Mouse (Mus musculus) kidney, postnatal 0 days (tissue): ENCODE data around the gene Slc29a3. TPM values are rescaled to one million over a fixed set of nuclear protein-coding genes. Genes with fewer than 3 reads are reported as not detected.

Source experiments
- ATAC-seq: fragments of 200-750 bp; cut with Nextera tagmentation; replicated peaks from 2 replicates; pipeline ENCODE4 v1.8.0; 2017; ENCODE audit warnings: low read depth, moderate number of reproducible peaks, moderate TSS enrichment, moderate library complexity; ENCODE audit not compliant: low FRiP score
- DNase-seq: peaks from one replicate; pipeline ENCODE4 v3.0.0-alpha.2; 2016; ENCODE audit warnings: low spot score
- H3K27ac ChIP-seq: fragments of 300-500 bp; sonication (generic); 2 replicates; pipeline ENCODE4 v1.5.1; 2014; ENCODE audit warnings: mild to moderate bottlenecking
- H3K27me3 ChIP-seq: fragments of 300-500 bp; sonication (generic); 2 replicates; pipeline ENCODE4 v1.6.1; 2014; ENCODE audit warnings: low read length, mixed read lengths; ENCODE audit not compliant: insufficient read depth
- H3K36me3 ChIP-seq: fragments of 300-500 bp; sonication (generic); 2 replicates; pipeline ENCODE4 v1.6.1; 2014; ENCODE audit warnings: low read length, mixed read lengths; ENCODE audit not compliant: insufficient read depth
- H3K4me1 ChIP-seq: fragments of 300-500 bp; sonication (generic); replicated peaks from 2 replicates; pipeline ENCODE4 v1.6.1; 2014; ENCODE audit warnings: antibody characterized with exemption, low read length, mixed read lengths; ENCODE audit not compliant: insufficient read depth
- H3K4me2 ChIP-seq: fragments of 300-500 bp; sonication (generic); 2 replicates; pipeline ENCODE4 v1.6.1; 2014; ENCODE audit warnings: mild to moderate bottlenecking, low read length, moderate library complexity, mixed read lengths
- H3K4me3 ChIP-seq: fragments of 300-500 bp; sonication (generic); replicated peaks from 2 replicates; pipeline ENCODE4 v1.5.1; 2014; ENCODE audit warnings: low read depth, low read length
- H3K9ac ChIP-seq: fragments of 300-500 bp; sonication (generic); 2 replicates; pipeline ENCODE4 v1.6.1; 2014; ENCODE audit warnings: low read depth, low read length
- H3K9me3 ChIP-seq: fragments of 300-500 bp; sonication (generic); replicated peaks from 2 replicates; pipeline ENCODE4 v1.6.1; 2016; ENCODE audit warnings: low read length, inconsistent platforms, mixed read lengths
- CTCF ChIP-seq: IDR thresholded peaks from 2 replicates; pipeline ENCODE4 v1.5.1; 2016; ENCODE audit warnings: antibody characterized with exemption, low read depth, mild to moderate bottlenecking, moderate library complexity
- WGBS: fragments of 180-500 bp; shearing (Covaris S2); extraction: QIAGEN DNeasy Blood & Tissue Kit; methylation state at CpG from one replicate; pipeline ENCODE4 v1.1.7; 2014; 5-methylcytosine and 5-hydroxymethylcytosine counted together
- polyA plus RNA-seq: library from polyadenylated mRNA; unstranded; fragments of >200 nt; fragmentation: Nextera tagmentation; extraction: Ambion mirVana; gene quantifications from 2 replicates; pipeline ENCODE4 v1.2.1, GENCODE M21; 2015

The Slc29a3 gene
- polyA plus RNA-seq, 1 experiment from 2014 or later: 17.8 TPM

GRCm38 (mm10) chr10:60787303-60788074 is 34.9 kb upstream of the Slc29a3 start:
- Histone ChIP-seq H3K36me3 (no peaks in the 10 kb centered on the region), H3K9me3 (no peaks in the 10 kb centered on the region), H3K4me1 (no peaks in the 10 kb centered on the region; the same call in 1 of the 2 replicates), H3K4me3 (no peak overlapping the region), H3K27me3 (no peaks in the 10 kb centered on the region), H3K4me2 (no peak overlapping the region), H3K9ac (no peak overlapping the region), H3K27ac (no peak overlapping the region)
- no peak for TF ChIP-seq CTCF
- no peak for ATAC-seq
- no peak for DNase-seq
- 80% methylated on average over 15 of the region's 16 CpGs for WGBS

GRCm38 (mm10) chr10:60783608-60784007 is 31.0 kb upstream of the Slc29a3 start:
- no peak overlapping the region for H3K4me3 ChIP-seq
- H3K9ac ChIP-seq: no peak overlapping the region
- H3K9me3 ChIP-seq: no peaks in the 10 kb centered on the region
- H3K27me3 ChIP-seq: no peaks in the 10 kb centered on the region
- H3K4me1 ChIP-seq: no peaks in the 10 kb centered on the region; the same call in 1 of the 2 replicates
- H3K36me3 ChIP-seq: no peaks in the 10 kb centered on the region
- TF ChIP-seq CTCF: no peak
- ATAC-seq: no peak
- 59% methylated on average over 2 of the region's 2 CpGs for WGBS
- H3K27ac ChIP-seq: no peak overlapping the region
- no peak for DNase-seq
- H3K4me2 ChIP-seq: no peak overlapping the region

GRCm38 (mm10) chr10:60779628-60780027 is 27.0 kb upstream of the Slc29a3 start:
- ATAC-seq: peak; percentile 48
- 7% methylated on average over 9 of the region's 9 CpGs for WGBS
- Histone ChIP-seq H3K36me3 (0 out of 2 replicates have a peak, but pooled peaks cover 14% of the 10 kb centered on the region), H3K27me3 (no peaks in the 10 kb centered on the region), H3K4me1 (no peaks in the 10 kb centered on the region), H3K9ac (no peak overlapping the region), H3K4me2 (no peak overlapping the region), H3K9me3 (no peaks in the 10 kb centered on the region), H3K27ac (no peak overlapping the region), H3K4me3 (no peak overlapping the region)
- TF ChIP-seq CTCF: peak; percentile 99
- peak; percentile 83 for DNase-seq

GRCm38 (mm10) chr10:60778542-60778941 is 25.9 kb upstream of the Slc29a3 start:
- no peak for ATAC-seq
- H3K4me1 ChIP-seq: no peaks in the 10 kb centered on the region
- 0 out of 2 replicates have a peak, but pooled peaks cover 16% of the 10 kb centered on the region for H3K36me3 ChIP-seq
- WGBS: 64% methylated on average over 12 of the region's 12 CpGs
- no peak overlapping the region for H3K9ac ChIP-seq
- peak; percentile 40 for DNase-seq
- H3K4me3 ChIP-seq: no peak overlapping the region
- no peak overlapping the region for H3K27ac ChIP-seq
- no peaks in the 10 kb centered on the region for H3K9me3 ChIP-seq
- TF ChIP-seq CTCF: peak; percentile 78
- no peaks in the 10 kb centered on the region for H3K27me3 ChIP-seq
- no peak overlapping the region for H3K4me2 ChIP-seq

- peaks cover 19% of the 10 kb centered on the region; the same call in 1 of the 2 replicates for H3K36me3 ChIP-seq
- H3K27ac ChIP-seq: no peak overlapping the region
- WGBS: 78% methylated on average over 6 of the region's 6 CpGs
- ATAC-seq (no peak), DNase-seq (peak; percentile 44)
- H3K27me3 ChIP-seq: no peaks in the 10 kb centered on the region
- no peak overlapping the region for H3K9ac ChIP-seq
- no peak overlapping the region for H3K4me3 ChIP-seq
- H3K9me3 ChIP-seq: no peaks in the 10 kb centered on the region
- peak; percentile 72 for TF ChIP-seq CTCF
- H3K4me1 ChIP-seq: no peaks in the 10 kb centered on the region
- H3K4me2 ChIP-seq: no peak overlapping the region
These were observed 22.9 kb upstream of the Slc29a3 start for GRCm38 (mm10) chr10:60775473-60775872.

- no peaks in the 10 kb centered on the region for H3K4me1 ChIP-seq
- no peak overlapping the region for H3K4me2 ChIP-seq
- WGBS: 97% methylated on average over 13 of the region's 13 CpGs
- H3K9me3 ChIP-seq: no peaks in the 10 kb centered on the region
- DNase-seq (no peak), ATAC-seq (no peak)
- H3K9ac ChIP-seq: no peak overlapping the region
- no peak overlapping the region for H3K27ac ChIP-seq
- no peak overlapping the region for H3K4me3 ChIP-seq
- H3K27me3 ChIP-seq: no peaks in the 10 kb centered on the region
- no peak for TF ChIP-seq CTCF
- H3K36me3 ChIP-seq: peaks cover 23% of the 10 kb centered on the region; the same call in 1 of the 2 replicates
These were observed 22.0 kb upstream of the Slc29a3 start for GRCm38 (mm10) chr10:60774616-60775015.
